Mouse (Mus musculus) adrenal gland (tissue): Measurements from ENCODE around the gene Ces1f.
"Not testable (repeated sequence)": the region's sequence is repeated elsewhere in the genome, so short reads cannot be mapped to it uniquely, and the experiment has no call there.

Experiments used
- intact Hi-C: fragments of 180-260 bp; cut with DNase I; formaldehyde crosslinking; loops from one replicate; pipeline ENCODE4 v1.15.1; 2025
- long read RNA-seq, 2 experiments: library from polyadenylated mRNA; unstranded; transcript quantifications; one replicate each; pipeline ENCODE4 v2.0.0; 2020; ENCODE audit warnings: borderline replicate concordance in 1 of 2; ENCODE audit not compliant: insufficient replicate concordance in 1 of 2

The Ces1f gene
- long read RNA-seq, experiment 1, result 0 reads
- long read RNA-seq, experiment 2, result 0 reads

GRCm38 (mm10) chr8:93279556-93279955 is at the start of gene Ces1f:
Ces1f (minus strand) TSS chr8:93279747.
- intact Hi-C loops, result no loop called here

- intact Hi-C loops, result no loop called here
Observed at GRCm38 (mm10) chr8:93325123-93325522, 45.6 kb upstream of the Ces1f start.

- intact Hi-C loops, result no loop called here
Observed at GRCm38 (mm10) chr8:93317031-93317430, 37.5 kb upstream of the Ces1f start.

GRCm38 (mm10) chr8:93315557-93315956 is 36.0 kb upstream of the Ces1f start:
- intact Hi-C loops, result no loop called here

GRCm38 (mm10) chr8:93283896-93284295 is 4.3 kb upstream of the Ces1f start:
- intact Hi-C loops, result no loop called here

- intact Hi-C loops, result no loop called here
Observed at GRCm38 (mm10) chr8:93282349-93282748, 2.8 kb upstream of the Ces1f start.

- intact Hi-C loops, result no loop called here
Observed at GRCm38 (mm10) chr8:93278176-93278805, 1.3 kb downstream of the Ces1f start.

GRCm38 (mm10) chr8:93274609-93275008 is 4.9 kb downstream of the Ces1f start:
- intact Hi-C loops, result loop anchor here (5.0 kb wide), 1 partner anchor 37 kb away; no protein-coding TSS in a partner anchor

GRCm38 (mm10) chr8:93273321-93273720 is 6.2 kb downstream of the Ces1f start:
- intact Hi-C loops, result loop anchor here (5.0 kb wide), 1 partner anchor 36 kb away; no protein-coding TSS in a partner anchor

GRCm38 (mm10) chr8:93272686-93273085 is 6.9 kb downstream of the Ces1f start:
- intact Hi-C loops, result loop anchor here (5.0 kb wide), 1 partner anchor 35 kb away; no protein-coding TSS in a partner anchor

GRCm38 (mm10) chr8:93261436-93261835 is 18.1 kb downstream of the Ces1f start:
- intact Hi-C loops, result no loop called here

- intact Hi-C loops, result no loop called here
Observed at GRCm38 (mm10) chr8:93252400-93252925, 27.1 kb downstream of the Ces1f start.

GRCm38 (mm10) chr8:93246057-93246456 is 33.5 kb downstream of the Ces1f start:
- intact Hi-C loops, result no loop called here

- intact Hi-C loops, result loop anchor here (5.0 kb wide), 1 partner anchor 32 kb away; no protein-coding TSS in a partner anchor
Observed at GRCm38 (mm10) chr8:93239884-93240283, 39.7 kb downstream of the Ces1f start.

- intact Hi-C loops, result loop anchor here (5.0 kb wide), 1 partner anchor 37 kb away; no protein-coding TSS in a partner anchor
Observed at GRCm38 (mm10) chr8:93235681-93236080, 43.9 kb downstream of the Ces1f start.

GRCm38 (mm10) chr8:93234706-93235105 is 44.8 kb downstream of the Ces1f start:
- intact Hi-C loops, result loop anchor here (5.0 kb wide), 1 partner anchor 38 kb away; no protein-coding TSS in a partner anchor

- intact Hi-C loops, result no loop called here
Observed at GRCm38 (mm10) chr8:93234068-93234467, 45.5 kb downstream of the Ces1f start.

GRCm38 (mm10) chr8:93229446-93229845 is 50.1 kb downstream of the Ces1f start, which contains the start of gene Ces1e:
Ces1e (minus strand) TSS chr8:93229619.
- intact Hi-C loops, result no loop called here

GRCm38 (mm10) chr8:93228673-93229370 is 50.7 kb downstream of the Ces1f start:
- intact Hi-C loops, result no loop called here

- intact Hi-C loops, result not testable (repeated sequence)
Observed at GRCm38 (mm10) chr8:93226471-93226870, 53.1 kb downstream of the Ces1f start.

GRCm38 (mm10) chr8:93221896-93222295 is 57.7 kb downstream of the Ces1f start:
- intact Hi-C loops, result no loop called here

GRCm38 (mm10) chr8:93217867-93218266 is 61.7 kb downstream of the Ces1f start:
- intact Hi-C loops, result loop anchor here (2.0 kb wide), 1 partner anchor 181 kb away; no protein-coding TSS in a partner anchor
